Mouse (Mus musculus) liver, embryonic 13.5 days (tissue): Measurements from ENCODE around the gene Mpped2. TPM values are rescaled to one million over a fixed set of nuclear protein-coding genes. Genes with fewer than 3 reads are reported as not detected.

Experiments
- ATAC-seq: fragments of 200-750 bp; cut with Nextera tagmentation; 2 replicates; pipeline ENCODE4 v1.8.0; 2017; ENCODE audit warnings: low read depth, mild to moderate bottlenecking, moderate number of reproducible peaks, moderate library complexity
- DNase-seq: peaks from one replicate; pipeline ENCODE4 v3.0.0; 2022
- H3K27ac ChIP-seq: fragments of 300-500 bp; sonication (generic); 2 replicates; pipeline ENCODE4 v1.5.1; 2015; ENCODE audit warnings: moderate library complexity, mild to moderate bottlenecking, inconsistent platforms
- H3K27me3 ChIP-seq: fragments of 300-500 bp; sonication (generic); 2 replicates; pipeline ENCODE4 v1.6.1; 2015; ENCODE audit warnings: mild to moderate bottlenecking, inconsistent platforms
- H3K36me3 ChIP-seq: fragments of 300-500 bp; sonication (generic); 2 replicates; pipeline ENCODE4 v1.6.1; 2015; ENCODE audit warnings: mild to moderate bottlenecking, inconsistent platforms
- H3K4me1 ChIP-seq: fragments of 300-500 bp; sonication (generic); replicated peaks from 2 replicates; pipeline ENCODE4 v1.6.1; 2015; ENCODE audit warnings: inconsistent platforms
- H3K4me2 ChIP-seq: fragments of 300-500 bp; sonication (generic); 2 replicates; pipeline ENCODE4 v1.6.1; 2015; ENCODE audit warnings: inconsistent platforms, mild to moderate bottlenecking, moderate library complexity
- H3K4me3 ChIP-seq: fragments of 300-500 bp; sonication (generic); replicated peaks from 2 replicates; pipeline ENCODE4 v1.5.1; 2015; ENCODE audit warnings: mild to moderate bottlenecking, inconsistent platforms
- H3K9ac ChIP-seq: fragments of 300-500 bp; sonication (generic); 2 replicates; pipeline ENCODE4 v1.6.1; 2015; ENCODE audit warnings: mild to moderate bottlenecking, inconsistent platforms
- H3K9me3 ChIP-seq: fragments of 300-500 bp; sonication (generic); replicated peaks from 2 replicates; pipeline ENCODE4 v1.6.1; 2016; ENCODE audit warnings: inconsistent platforms
- WGBS: fragments of 180-500 bp; shearing (Covaris S2); methylation state at CpG from one replicate; pipeline ENCODE4 v1.1.7; 2015; ENCODE audit not compliant: insufficient replicate concordance; 5-methylcytosine and 5-hydroxymethylcytosine counted together
- polyA plus RNA-seq: library from polyadenylated mRNA; unstranded; fragments of >200 nt; fragmentation: Nextera tagmentation; extraction: Ambion mirVana; gene quantifications from 2 replicates; pipeline ENCODE4 v1.2.1, GENCODE M21; 2015

The Mpped2 gene
- polyA plus RNA-seq, 1 experiment from 2014 or later: 3.4 TPM

DNA sequence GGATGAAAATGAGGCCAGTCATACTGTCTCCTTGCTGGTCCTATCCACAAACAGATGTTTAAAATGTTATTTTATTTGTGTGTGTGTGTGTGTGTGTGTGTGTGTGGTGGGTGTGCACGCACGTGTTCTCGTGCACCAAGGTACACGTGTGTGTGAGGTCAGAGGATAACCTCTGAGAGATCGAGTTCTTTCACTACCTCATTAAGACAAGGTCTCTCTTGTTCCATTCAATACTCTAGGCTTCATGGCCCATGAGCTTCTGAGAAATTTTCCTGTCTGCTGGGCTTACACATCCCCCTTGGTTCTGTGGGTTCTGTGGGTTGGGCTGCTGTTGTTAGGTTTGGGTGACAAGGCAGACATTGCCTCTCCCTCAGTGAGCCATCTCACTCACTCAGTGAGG is 12.6 kb downstream of the Mpped2 start:
- Histone ChIP-seq H3K27me3 (no peaks in the 10 kb centered on the region), H3K4me3 (no peak overlapping the region), H3K9me3 (no peaks in the 10 kb centered on the region), H3K4me1 (no peaks in the 10 kb centered on the region), H3K27ac (no peak overlapping the region), H3K4me2 (no peak overlapping the region), H3K36me3 (no peaks in the 10 kb centered on the region), H3K9ac (no peak overlapping the region)
- DNase-seq (no peak), ATAC-seq (no peak)
- 79% methylated on average over 5 of the region's 5 CpGs for WGBS

DNA sequence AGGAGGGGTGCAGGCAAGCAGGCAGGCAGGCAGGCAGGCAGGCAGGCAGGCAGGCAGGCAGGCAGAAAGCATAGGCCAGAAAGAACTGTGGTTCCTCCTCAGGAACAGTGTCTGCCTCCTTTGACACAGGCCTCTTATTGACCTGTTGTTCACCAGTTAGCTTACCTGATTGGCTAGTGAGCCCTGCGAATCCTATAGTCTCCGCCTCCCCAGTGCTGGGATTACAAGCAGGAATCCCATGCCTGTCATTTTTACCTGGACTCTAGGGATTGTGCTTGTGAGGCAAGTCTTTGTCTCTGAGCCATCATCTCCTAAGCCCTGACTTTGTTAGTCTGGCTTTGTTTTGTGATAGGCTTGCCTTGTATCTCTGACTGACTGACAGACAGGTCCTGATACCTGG is 14.1 kb downstream of the Mpped2 start:
- DNase-seq (no peak), ATAC-seq (no peak)
- Histone ChIP-seq H3K4me3 (no peak overlapping the region), H3K4me2 (no peak overlapping the region), H3K27ac (no peak overlapping the region), H3K27me3 (no peaks in the 10 kb centered on the region), H3K9me3 (no peaks in the 10 kb centered on the region), H3K9ac (no peak overlapping the region), H3K4me1 (peaks cover 9% of the 10 kb centered on the region; the same call in 1 of the 2 replicates), H3K36me3 (no peaks in the 10 kb centered on the region)
- 66% methylated on average over 2 of the region's 2 CpGs for WGBS

DNA sequence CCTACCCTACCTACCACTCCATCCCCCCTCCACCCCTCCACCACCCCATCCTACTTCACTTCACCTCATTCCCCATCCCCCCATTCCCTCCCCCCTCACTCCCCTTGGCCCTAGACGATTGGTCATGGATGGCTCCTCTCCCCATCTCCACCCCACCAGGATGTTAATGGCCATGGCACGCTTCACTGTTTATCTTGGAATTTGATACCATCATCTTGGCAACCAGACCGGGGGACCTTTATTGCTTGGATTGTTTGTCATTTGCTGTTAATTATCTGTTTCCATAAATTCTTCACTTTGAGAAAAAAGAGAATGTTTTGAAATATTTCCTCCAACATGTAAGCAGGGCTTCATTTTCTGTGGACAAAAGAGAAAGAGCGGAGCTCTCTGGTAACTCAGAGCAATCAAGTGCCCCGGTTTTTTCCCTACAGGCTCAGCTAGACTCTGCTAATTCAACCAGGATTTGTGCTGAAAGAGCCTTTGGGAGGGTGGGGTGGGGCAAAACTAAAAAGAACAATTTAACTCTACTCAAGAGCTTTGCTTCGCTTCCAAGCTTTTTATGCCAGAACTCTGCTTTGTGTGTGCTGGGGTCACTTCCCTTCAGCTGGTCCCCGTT is 17.9 kb downstream of the Mpped2 start:
- Histone ChIP-seq H3K4me1 (peaks cover 9% of the 10 kb centered on the region; the same call in 1 of the 2 replicates), H3K9me3 (no peaks in the 10 kb centered on the region), H3K27me3 (no peaks in the 10 kb centered on the region), H3K36me3 (no peaks in the 10 kb centered on the region), H3K27ac (no peak overlapping the region), H3K4me2 (no peak overlapping the region), H3K9ac (no peak overlapping the region), H3K4me3 (no peak overlapping the region)
- ATAC-seq: no peak
- 41% methylated on average over 7 of the region's 7 CpGs for WGBS
- DNase-seq: no peak

DNA sequence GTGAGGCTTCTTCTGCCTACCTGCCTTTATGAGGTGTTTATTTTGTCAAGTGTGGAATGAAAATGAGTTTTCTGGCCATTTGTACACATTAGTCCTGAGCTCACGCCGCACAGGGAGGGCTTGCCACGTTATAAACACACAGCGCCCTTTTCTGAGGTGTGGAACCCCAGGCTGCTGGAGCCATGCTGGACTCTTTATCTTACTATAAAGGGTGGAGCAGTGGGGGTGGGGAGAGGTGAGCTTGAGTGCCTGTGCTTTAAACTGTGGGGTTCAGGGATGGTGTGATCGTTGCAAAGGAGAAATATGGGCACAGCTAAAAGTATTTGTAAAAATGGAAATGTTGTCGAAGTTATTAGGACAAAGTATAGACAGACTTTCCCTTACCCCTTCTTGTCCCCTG is 18.4 kb downstream of the Mpped2 start:
- WGBS: 44% methylated on average over 6 of the region's 6 CpGs
- peak; percentile 54; the same call in 1 of the 2 replicates for ATAC-seq

DNA sequence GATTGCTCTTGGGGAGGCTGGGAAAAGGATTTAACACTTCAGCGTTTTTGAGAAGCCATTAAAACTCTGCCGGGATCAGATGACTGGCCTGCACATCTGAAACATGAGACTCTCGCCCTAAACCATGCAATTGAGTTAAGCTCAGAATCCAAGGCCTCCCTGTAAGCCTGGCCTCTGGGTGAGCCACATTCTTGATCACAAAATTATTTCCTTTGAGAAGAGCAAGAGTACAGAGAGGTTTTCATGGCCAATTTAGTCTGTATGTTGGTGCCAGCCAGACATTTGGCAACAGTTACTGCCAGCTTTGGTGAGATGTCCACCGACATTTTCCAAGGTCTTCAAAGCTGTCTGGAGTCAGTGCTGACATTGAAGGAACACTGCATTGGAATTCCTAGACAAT is 20.1 kb downstream of the Mpped2 start:
- DNase-seq: no peak
- Histone ChIP-seq H3K27ac (no peak overlapping the region), H3K9ac (no peak overlapping the region), H3K4me2 (no peak overlapping the region), H3K9me3 (no peaks in the 10 kb centered on the region), H3K4me3 (no peak overlapping the region), H3K4me1 (peaks cover 9% of the 10 kb centered on the region; the same call in 1 of the 2 replicates), H3K36me3 (no peaks in the 10 kb centered on the region), H3K27me3 (no peaks in the 10 kb centered on the region)
- WGBS: 37% methylated on average over 4 of the region's 4 CpGs
- ATAC-seq: no peak

More for the DNA sequence above, 18.4 kb downstream of the Mpped2 start:
- no peaks in the 10 kb centered on the region for H3K36me3 ChIP-seq
- H3K4me2 ChIP-seq: no peak overlapping the region
- no peak overlapping the region for H3K4me3 ChIP-seq
- peaks cover 9% of the 10 kb centered on the region; the same call in 1 of the 2 replicates for H3K4me1 ChIP-seq
- H3K9ac ChIP-seq: no peak overlapping the region
- no peaks in the 10 kb centered on the region for H3K9me3 ChIP-seq
- DNase-seq: no peak
- no peak overlapping the region for H3K27ac ChIP-seq
- H3K27me3 ChIP-seq: no peaks in the 10 kb centered on the region

DNA sequence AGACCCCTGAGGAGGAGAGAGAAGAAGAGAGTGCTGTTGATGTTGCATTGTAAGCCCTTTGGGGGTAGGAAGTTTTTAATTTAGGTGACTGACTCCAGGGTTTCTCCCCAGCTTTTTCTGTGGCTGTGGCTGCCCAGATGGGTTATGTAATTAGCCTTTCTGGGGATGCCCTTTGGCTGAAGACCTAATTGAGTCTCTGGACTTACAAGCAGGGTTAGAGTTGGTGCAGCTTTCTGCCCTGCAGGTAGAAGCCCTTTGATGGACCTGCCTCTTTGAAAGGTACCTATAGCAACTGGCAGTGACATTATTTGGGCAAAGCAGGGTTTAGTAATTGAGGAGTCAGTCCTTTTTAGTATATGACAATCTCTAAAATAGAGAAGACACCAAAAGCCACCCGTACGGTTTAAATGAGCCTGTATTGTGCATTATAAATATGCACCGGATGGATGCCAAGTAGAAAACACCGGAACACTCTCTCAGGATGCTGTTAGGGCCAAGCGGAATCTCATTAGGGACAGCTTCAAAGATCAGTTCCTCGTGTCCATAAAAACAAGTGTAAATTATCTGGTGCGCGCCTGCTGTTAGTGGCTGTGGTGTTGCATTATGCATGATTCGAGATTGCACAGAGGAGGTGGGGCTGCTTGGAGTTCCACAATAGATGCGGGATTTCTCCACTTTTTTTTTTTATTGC is 22.8 kb downstream of the Mpped2 start:
- Histone ChIP-seq H3K9me3 (no peaks in the 10 kb centered on the region), H3K4me2 (no peak overlapping the region), H3K4me3 (no peak overlapping the region), H3K27me3 (no peaks in the 10 kb centered on the region), H3K4me1 (peaks cover 9% of the 10 kb centered on the region; the same call in 1 of the 2 replicates), H3K36me3 (no peaks in the 10 kb centered on the region), H3K9ac (no peak overlapping the region), H3K27ac (no peak overlapping the region)
- DNase-seq: no peak
- WGBS: 77% methylated on average over 10 of the region's 10 CpGs
- ATAC-seq: no peak

DNA sequence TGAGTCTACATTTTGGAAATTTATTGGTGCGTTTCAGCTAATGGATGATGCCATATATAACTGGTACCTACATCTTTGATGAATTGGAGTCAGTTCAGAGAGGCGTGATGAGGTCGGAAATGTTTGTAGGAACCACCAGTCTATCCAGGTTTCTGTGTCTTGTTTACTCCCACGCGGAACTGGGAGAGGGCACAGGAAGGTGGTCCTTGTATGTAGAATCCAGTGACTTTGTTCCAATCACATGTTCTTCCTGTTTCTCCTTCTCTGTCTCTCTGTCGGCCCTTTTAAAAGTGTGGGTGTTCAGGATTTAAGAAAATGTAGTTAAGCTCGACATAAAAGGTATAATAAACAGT is 23.3 kb downstream of the Mpped2 start:
- Histone ChIP-seq H3K4me2 (no peak overlapping the region), H3K36me3 (no peaks in the 10 kb centered on the region), H3K4me3 (no peak overlapping the region), H3K9ac (no peak overlapping the region), H3K27ac (no peak overlapping the region), H3K27me3 (no peaks in the 10 kb centered on the region), H3K4me1 (peaks cover 7% of the 10 kb centered on the region; the same call in 1 of the 2 replicates), H3K9me3 (no peaks in the 10 kb centered on the region)
- DNase-seq (no peak), ATAC-seq (no peak)
- WGBS: 64% methylated on average over 7 of the region's 7 CpGs

DNA sequence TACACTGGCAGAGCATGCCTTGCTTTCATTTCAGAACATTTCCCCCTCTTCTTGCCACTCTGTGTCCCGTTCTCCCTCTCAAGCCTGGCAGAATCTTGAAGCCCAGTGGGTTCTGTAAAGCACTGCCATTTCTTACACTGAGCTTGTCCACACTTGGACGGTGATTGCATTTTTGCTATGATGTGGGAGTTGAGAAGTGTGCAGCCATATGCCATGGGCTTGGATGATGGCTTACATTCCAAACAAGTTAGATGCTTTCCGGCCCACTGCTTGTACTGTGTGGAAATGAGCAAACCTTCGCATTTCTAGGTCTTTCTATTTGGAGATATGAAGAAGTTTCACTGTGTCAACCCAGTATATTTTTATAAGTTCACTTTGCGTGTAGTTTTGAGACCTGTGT is 25.8 kb downstream of the Mpped2 start:
- DNase-seq (no peak), ATAC-seq (no peak)
- 72% methylated on average over 5 of the region's 5 CpGs for WGBS
- no peak overlapping the region for H3K4me3 ChIP-seq
- H3K4me2 ChIP-seq: no peak overlapping the region
- H3K27ac ChIP-seq: no peak overlapping the region
- no peaks in the 10 kb centered on the region for H3K4me1 ChIP-seq
- H3K9ac ChIP-seq: no peak overlapping the region
- H3K36me3 ChIP-seq: no peaks in the 10 kb centered on the region
- H3K27me3 ChIP-seq: no peaks in the 10 kb centered on the region
- no peaks in the 10 kb centered on the region for H3K9me3 ChIP-seq

DNA sequence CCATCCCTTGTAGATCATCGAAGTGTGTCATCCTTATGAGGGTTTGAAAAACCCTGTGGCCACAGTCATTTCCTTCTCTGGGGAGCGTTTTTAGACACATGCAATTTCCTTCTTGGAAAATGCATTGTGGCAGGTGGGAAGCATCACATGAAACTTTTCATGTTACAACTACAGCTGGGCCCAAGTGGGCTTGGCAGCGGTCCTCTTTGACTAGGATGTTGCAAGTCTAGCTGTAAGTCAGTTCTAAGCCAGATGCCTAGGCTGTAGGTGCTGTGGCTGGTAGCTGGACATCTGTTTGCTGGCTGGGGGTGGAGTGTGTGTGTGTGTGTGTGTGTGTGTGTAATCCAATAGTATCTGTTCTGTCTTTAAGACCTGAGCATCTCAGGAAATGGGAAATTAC is 26.4 kb downstream of the Mpped2 start:
- no peak overlapping the region for H3K27ac ChIP-seq
- no peaks in the 10 kb centered on the region for H3K9me3 ChIP-seq
- ATAC-seq (no peak), DNase-seq (no peak)
- no peaks in the 10 kb centered on the region for H3K36me3 ChIP-seq
- WGBS: 59% methylated on average over 3 of the region's 3 CpGs
- H3K4me3 ChIP-seq: no peak overlapping the region
- H3K4me2 ChIP-seq: no peak overlapping the region
- H3K9ac ChIP-seq: no peak overlapping the region
- H3K27me3 ChIP-seq: no peaks in the 10 kb centered on the region
- H3K4me1 ChIP-seq: no peaks in the 10 kb centered on the region

DNA sequence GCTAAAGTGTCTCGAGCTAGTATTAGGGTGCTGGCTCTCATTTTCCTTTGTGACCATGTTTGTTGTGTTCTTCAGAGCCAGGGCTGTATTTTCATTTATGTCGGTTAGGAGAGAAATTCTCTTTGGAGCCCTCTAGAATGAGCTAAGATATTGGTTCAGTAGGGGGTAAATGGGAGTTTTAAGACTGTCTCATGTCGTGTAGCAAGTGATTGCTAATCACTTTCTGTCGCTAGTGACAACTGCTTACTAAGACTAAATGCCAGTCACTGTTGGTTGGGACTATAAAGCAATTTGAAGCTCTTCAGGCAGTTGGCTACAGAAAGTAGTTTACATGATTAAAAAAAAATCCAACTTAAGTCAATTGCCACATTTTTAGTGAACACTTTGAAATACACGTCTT is 27.6 kb downstream of the Mpped2 start:
- Histone ChIP-seq H3K27ac (no peak overlapping the region), H3K9ac (no peak overlapping the region), H3K4me2 (no peak overlapping the region), H3K4me1 (no peaks in the 10 kb centered on the region), H3K4me3 (no peak overlapping the region), H3K9me3 (no peaks in the 10 kb centered on the region), H3K27me3 (no peaks in the 10 kb centered on the region), H3K36me3 (no peaks in the 10 kb centered on the region)
- no peak for ATAC-seq
- no peak for DNase-seq
- 62% methylated on average over 5 of the region's 5 CpGs for WGBS

DNA sequence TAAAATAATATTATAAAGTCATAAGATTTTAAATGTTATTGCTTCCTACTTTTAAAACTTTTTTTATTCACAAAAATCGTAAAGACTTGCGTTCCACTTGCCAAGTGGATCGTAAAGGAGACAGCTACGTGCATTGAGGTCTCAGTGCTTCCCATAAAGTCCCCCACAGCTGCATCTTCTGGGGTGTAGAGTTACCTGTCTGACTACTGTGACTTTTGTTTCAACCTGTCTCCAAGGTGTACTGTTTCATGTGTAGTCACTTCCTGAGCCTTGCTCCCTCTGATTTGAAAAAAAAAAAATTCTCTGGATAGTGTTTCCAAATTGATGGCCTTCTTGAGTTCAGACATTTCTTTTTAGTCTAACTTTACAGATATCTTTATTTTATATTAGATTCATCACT is 29.0 kb downstream of the Mpped2 start:
- H3K36me3 ChIP-seq: no peaks in the 10 kb centered on the region
- no peak overlapping the region for H3K9ac ChIP-seq
- WGBS: 87% methylated on average over 4 of the region's 4 CpGs
- H3K27me3 ChIP-seq: no peaks in the 10 kb centered on the region
- H3K4me3 ChIP-seq: no peak overlapping the region
- no peaks in the 10 kb centered on the region for H3K9me3 ChIP-seq
- no peak overlapping the region for H3K27ac ChIP-seq
- DNase-seq (no peak), ATAC-seq (no peak)
- H3K4me2 ChIP-seq: no peak overlapping the region
- no peaks in the 10 kb centered on the region for H3K4me1 ChIP-seq

DNA sequence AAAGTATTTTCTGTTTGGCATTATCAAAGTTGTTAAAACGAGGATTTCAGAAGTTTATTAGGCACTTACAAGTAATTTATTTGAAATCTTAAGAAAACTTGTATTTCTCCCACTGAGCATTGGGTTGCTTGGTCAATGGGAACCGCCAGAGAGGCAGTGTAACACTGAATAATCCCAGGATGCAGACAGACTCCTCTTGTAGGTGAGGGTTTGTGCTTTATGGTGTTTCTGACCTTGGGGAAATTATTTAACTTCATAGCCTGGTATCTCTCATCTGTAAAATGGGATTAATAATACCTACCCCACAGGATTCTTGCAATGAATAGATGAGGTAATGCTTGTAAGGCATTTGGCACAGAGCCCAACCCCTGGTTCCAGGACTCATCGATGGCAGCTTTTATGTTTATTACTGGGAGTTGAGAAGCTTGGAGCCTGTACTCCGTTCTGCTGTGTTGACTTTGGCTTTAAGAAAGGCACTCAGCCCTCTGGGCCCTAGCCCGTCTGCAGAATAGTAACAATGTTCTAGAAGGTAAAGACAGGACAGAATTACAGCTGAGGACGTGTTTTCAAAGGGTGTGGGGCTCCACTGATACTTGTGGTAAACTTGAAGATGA is 37.0 kb downstream of the Mpped2 start:
- WGBS: 62% methylated on average over 6 of the region's 6 CpGs
- H3K9ac ChIP-seq: no peak overlapping the region
- no peak for DNase-seq
- no peaks in the 10 kb centered on the region for H3K27me3 ChIP-seq
- no peak overlapping the region for H3K27ac ChIP-seq
- H3K4me3 ChIP-seq: no peak overlapping the region
- no peak for ATAC-seq
- H3K4me1 ChIP-seq: peaks cover 39% of the 10 kb centered on the region
- H3K36me3 ChIP-seq: no peaks in the 10 kb centered on the region
- H3K4me2 ChIP-seq: no peak overlapping the region
- H3K9me3 ChIP-seq: no peaks in the 10 kb centered on the region
